Mouse (Mus musculus): ENCODE data around the gene Apba2. TPM values are rescaled to one million over a fixed set of nuclear protein-coding genes. Genes with fewer than 3 reads are reported as not detected.

The Apba2 gene
- total RNA-seq, 2 experiments from 2014 or later = 0.15 TPM; not detected in 1

- intact Hi-C loops (cut with DNase I) = no loop called here
Measured at GRCm38 (mm10) chr7:64521695-64522408, 20.3 kb downstream of the Apba2 start.

DNA sequence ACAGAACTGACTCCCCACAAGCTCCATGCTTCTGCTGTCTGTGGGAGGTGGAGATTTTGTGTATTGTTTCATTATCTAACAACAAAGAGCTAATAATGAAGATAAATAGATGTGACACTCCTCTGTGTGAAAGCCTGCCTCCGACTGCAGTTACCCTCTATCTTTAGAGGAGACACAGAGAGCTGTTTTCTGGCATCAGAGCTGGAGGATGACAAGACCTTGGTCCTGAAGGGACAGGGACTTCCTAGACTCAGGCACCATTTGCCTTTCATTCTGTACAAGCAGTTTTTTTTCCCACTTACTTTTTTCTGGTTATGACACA, 20.9 kb downstream of the Apba2 start:
- intact Hi-C loops (cut with DNase I) = no loop called here

More at GRCm38 (mm10) chr7:64521695-64522408, 20.3 kb downstream of the Apba2 start:
- no peak for DNase-seq

GRCm38 (mm10) chr7:64531297-64531696, 29.8 kb downstream of the Apba2 start:
- DNase-seq = no peak
- intact Hi-C loops (cut with DNase I) = no loop called here

More for the DNA sequence above, 20.9 kb downstream of the Apba2 start:
- no peak for DNase-seq

GRCm38 (mm10) chr7:64533374-64533773, 31.9 kb downstream of the Apba2 start:
- intact Hi-C loops (cut with DNase I) = no loop called here
- no peak for DNase-seq

DNA sequence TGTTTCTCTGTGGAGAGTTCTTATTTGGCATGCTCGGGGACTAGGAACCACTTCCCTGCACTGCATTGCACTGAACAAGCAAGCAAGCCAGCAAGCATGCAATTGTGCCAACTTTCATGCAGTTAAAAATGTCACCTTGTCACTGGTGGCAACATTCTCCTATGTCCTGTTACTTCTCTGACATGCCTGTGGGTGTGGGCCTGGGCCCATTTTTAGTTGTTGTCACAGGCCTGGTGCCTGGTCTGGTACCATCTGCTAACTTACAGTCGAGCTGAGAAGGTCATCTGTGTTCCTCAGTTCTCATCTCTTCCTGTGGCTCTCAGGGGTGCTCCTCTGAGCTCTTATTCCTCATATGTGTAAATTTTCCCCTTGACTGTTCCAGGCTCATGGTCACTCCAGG, 33.8 kb downstream of the Apba2 start:
- intact Hi-C loops (cut with DNase I) = no loop called here
- DNase-seq = no peak

DNA sequence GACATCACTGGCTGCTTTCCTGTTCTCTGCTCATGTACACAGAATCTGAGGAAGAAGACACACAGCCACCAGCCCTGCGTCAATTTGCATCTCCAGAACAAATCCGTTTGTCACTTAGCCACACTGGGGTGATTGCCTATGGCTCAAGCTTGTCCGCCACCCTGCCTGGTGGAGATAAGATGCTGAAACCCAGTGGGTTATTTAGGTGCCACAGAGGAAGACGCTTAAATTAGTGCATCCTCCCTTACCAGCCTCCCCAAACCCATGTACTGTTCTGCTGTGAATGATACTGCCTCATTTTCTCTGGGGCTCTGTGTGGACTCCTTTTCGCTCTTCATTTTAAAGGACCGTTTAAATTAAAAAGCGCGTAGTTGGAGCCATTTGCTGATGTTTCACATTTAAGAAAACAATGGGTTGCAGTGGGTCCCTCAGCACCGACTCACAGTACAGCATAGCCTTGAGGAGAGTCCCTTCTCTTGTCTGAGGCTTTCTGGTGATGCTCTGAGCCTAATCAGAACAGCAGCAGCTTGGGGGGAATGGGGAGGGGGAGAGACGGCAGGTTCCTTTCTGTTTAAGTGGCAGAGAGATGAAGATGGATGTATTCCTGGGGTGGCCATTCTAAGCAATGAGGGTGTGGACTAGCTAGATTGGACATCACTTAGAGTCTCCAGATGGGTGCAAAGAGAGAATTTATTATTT, 38.1 kb downstream of the Apba2 start:
- no peak for DNase-seq
- intact Hi-C loops (cut with DNase I) = no loop called here

DNA sequence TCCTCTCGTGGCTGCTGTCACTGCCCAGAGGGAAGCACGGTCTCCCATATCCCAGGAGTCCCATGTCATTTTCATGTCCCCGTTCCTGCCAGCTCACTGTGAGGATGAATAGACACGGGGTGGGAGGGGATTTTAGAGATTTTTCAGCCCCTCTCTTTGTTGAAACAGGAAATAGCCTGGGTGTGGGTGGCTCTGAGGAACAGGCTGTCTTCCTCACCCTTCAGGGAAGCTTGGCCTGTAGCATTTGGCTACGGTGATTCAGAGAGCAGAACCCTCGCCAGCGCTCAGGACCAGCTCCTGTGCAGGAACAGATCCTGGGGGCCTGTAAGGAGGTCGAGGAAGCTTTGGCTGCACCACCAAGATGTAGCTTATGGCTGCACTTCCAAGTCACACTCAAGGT, 45.3 kb downstream of the Apba2 start:
- intact Hi-C loops (cut with DNase I) = no loop called here
- no peak for DNase-seq

- intact Hi-C loops (cut with DNase I) = no loop called here
- DNase-seq = no peak
Measured at GRCm38 (mm10) chr7:64550856-64551255, 49.4 kb downstream of the Apba2 start.

DNA sequence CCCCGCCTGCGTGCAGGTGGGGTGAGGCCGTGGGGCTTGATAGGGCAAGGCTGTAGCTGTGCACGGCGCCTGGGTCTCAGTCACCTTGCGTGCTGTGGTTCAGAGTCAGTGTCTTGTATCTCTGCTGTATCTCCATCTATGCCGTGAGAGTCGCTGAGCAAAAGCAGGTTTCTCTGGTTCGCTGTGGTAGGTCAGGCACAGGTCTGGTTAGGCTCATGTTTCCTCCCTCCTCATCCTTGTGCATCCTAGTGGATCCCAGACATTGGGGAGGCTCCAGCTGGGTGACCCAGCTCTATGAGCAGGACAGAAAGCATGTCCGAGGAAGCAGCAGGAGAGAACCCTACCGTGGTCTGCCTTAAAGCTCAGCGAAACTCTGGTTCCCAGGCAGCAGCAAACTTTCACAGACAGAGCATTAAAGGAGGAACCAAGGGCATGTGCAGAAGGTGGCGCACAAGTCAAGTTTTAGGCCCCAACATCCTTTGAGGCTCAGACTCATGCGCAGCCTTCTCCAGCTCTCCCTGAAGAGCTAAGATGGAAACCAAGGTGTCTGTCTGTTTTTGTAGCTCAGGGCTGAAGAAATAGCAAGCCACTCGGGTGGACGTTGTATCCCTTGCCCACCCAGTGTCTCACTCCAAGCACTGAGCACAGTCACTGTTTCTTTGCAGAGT, 51.2 kb downstream of the Apba2 start:
- intact Hi-C loops (cut with DNase I) = no loop called here
- DNase-seq = no peak

- no peak for DNase-seq
- intact Hi-C loops (cut with DNase I) = no loop called here
Measured at GRCm38 (mm10) chr7:64561711-64562498, 60.4 kb downstream of the Apba2 start.

- no peak for DNase-seq
- intact Hi-C loops (cut with DNase I) = no loop called here
Measured at GRCm38 (mm10) chr7:64564891-64565571, 63.5 kb downstream of the Apba2 start.

DNA sequence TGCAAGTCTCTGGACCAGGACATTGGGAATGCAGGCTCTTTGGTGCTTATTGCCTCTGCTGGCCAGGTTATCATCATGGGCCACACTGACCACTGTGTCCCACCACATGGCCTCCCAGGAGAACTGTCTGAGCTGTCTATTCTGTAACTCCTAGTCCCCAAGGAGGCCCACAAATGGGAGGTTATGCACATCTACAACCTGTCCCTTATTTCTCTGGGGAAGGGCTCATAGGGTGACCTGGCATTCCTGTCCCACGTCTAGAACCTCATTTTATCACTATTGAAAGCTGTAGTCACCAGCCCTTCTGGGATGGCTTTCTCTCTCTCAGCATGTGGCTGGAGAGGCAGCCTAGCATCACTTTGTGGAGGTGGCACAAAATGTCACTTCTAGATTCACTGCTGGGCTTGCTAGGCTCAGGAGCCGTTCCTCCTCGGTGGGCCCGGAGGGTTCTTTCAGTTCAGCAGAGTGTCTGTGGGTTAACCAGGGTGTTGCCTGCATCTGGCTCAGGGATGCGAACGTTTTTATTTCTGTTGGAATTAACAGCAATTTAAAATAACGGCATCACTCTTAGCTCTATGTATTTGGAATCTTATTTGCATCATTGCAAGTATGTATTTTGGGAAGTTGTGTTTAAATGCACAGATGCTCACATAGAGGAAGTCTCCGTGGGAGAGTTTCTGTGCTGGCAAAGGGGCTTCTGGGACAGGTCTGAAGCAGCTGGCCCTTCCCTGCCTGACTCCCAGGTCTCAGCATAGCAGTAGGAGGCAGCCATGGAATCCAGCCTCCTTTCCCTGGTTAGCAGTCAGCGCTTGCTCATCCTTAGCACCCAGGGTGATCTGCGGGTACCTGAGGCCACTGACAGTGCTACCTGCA, 65.1 kb downstream of the Apba2 start:
- DNase-seq = no peak
- intact Hi-C loops (cut with DNase I) = no loop called here

- intact Hi-C loops (cut with DNase I) = no loop called here
- no peak for DNase-seq
Measured at GRCm38 (mm10) chr7:64568722-64569121, 67.2 kb downstream of the Apba2 start.

DNA sequence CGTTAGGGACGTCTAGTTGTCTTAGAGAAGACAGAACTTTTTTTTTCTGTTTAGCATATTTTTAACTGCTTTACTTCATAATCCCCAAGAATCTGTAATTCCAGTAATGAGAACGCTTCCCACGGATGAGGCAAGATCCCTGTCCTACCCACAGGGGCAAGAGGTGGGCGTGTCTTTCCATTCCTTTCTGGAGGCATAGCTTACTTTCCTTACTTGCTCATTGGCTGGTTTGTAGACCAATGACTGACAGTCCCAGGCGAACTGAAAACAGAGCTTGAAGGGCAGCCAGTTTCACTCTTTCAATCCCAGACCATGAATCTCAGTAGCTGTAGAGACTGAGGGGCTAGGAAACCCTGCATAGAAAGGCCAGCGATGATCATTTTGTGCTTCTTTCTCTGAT, 68.2 kb downstream of the Apba2 start:
- intact Hi-C loops (cut with DNase I) = no loop called here

DNA sequence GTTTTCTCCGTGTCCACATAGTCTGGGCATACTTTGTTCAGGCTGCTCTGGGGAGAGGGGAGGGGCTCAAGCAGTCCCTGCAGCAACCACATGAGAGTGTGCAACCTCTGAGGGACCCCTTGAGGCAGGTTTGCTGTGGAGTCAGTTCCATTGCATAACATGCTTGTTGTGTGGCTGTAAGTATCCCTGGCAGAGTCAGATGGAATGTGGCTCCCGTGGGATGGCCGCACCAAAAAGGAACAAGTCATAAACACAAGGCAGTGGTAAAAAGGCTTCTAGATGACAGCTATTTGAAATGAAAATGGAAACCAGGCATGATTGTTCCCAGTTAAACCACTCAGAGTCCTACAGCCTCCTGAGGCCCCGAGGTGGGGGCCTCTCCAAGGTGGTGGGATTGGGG, 69.4 kb downstream of the Apba2 start:
- intact Hi-C loops (cut with DNase I) = no loop called here
- DNase-seq = no peak

More for the DNA sequence above, 68.2 kb downstream of the Apba2 start:
- DNase-seq = no peak

- intact Hi-C loops (cut with DNase I) = no loop called here
- no peak for DNase-seq
Measured at GRCm38 (mm10) chr7:64574144-64574543, 72.6 kb downstream of the Apba2 start.

DNA sequence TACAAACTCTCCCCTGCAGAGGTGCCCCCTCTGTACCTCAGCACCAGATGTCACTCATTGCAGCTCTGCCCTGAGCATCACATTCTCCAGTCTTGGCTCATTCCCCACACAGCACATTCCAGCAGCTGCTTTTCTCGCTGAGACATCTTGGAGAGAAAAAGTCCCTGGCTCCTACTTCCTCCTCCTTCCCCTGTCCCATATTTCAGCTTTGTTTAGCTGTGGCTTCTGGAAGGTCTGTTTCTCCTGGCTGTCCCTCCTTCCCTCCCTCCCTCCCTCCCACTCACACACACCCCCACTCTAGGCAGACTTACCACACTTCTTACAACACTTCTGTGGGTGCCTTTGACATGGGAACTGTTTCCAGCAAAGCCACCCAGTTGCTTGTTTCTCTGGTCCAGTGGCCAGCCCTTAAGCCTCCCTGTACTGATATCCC, 75.0 kb downstream of the Apba2 start:
- intact Hi-C loops (cut with DNase I) = no loop called here
- no peak for DNase-seq

GRCm38 (mm10) chr7:64578176-64578575, 76.7 kb downstream of the Apba2 start:
- intact Hi-C loops (cut with DNase I) = no loop called here
- DNase-seq = no peak

- intact Hi-C loops (cut with DNase I) = no loop called here
- no peak for DNase-seq
Measured at GRCm38 (mm10) chr7:64579887-64580286, 78.4 kb downstream of the Apba2 start.

Data from gastrocnemius, postnatal 36 days (tissue).